Mouse (Mus musculus) heart, embryonic 12.5 days (tissue): ENCODE results near the gene Morn3. TPM values are rescaled to one million over a fixed set of nuclear protein-coding genes. Genes with fewer than 3 reads are reported as not detected.
A peak's percentile ranks its signal among the peaks of the same experiment; 100 is the strongest.

Experiments
- ATAC-seq: fragments of 200-750 bp; cut with Nextera tagmentation; 2 replicates; pipeline ENCODE4 v1.8.0; 2017; ENCODE audit warnings: moderate TSS enrichment, moderate library complexity; ENCODE audit not compliant: insufficient number of reproducible peaks, low FRiP score
- H3K27ac ChIP-seq: fragments of 300-500 bp; sonication (generic); 2 replicates; pipeline ENCODE4 v1.5.1; 2016; ENCODE audit warnings: mild to moderate bottlenecking, moderate library complexity; ENCODE audit not compliant: poor library complexity, severe bottlenecking
- H3K27me3 ChIP-seq: fragments of 300-500 bp; sonication (generic); replicated peaks from 2 replicates; pipeline ENCODE4 v1.6.1; 2016; ENCODE audit warnings: mild to moderate bottlenecking, moderate library complexity
- H3K36me3 ChIP-seq: fragments of 300-500 bp; sonication (generic); 2 replicates; pipeline ENCODE4 v1.6.1; 2016; ENCODE audit warnings: mild to moderate bottlenecking, moderate library complexity
- H3K4me1 ChIP-seq: fragments of 300-500 bp; sonication (generic); replicated peaks from 2 replicates; pipeline ENCODE4 v1.6.1; 2016; ENCODE audit warnings: mild to moderate bottlenecking
- H3K4me2 ChIP-seq: fragments of 300-500 bp; sonication (generic); 2 replicates; pipeline ENCODE4 v1.6.1; 2016; ENCODE audit warnings: mild to moderate bottlenecking, moderate library complexity
- H3K4me3 ChIP-seq: fragments of 300-500 bp; sonication (generic); 2 replicates; pipeline ENCODE4 v1.5.1; 2016; ENCODE audit warnings: mild to moderate bottlenecking
- H3K9ac ChIP-seq: fragments of 300-500 bp; sonication (generic); 2 replicates; pipeline ENCODE4 v1.6.1; 2016; ENCODE audit warnings: mild to moderate bottlenecking, moderate library complexity
- H3K9me3 ChIP-seq: fragments of 300-500 bp; sonication (generic); replicated peaks from 2 replicates; pipeline ENCODE4 v1.6.1; 2016; ENCODE audit warnings: mild to moderate bottlenecking, moderate library complexity
- WGBS: fragments of 180-500 bp; shearing (Covaris S2); methylation state at CpG from one replicate; pipeline ENCODE4 v1.1.7; 2016; 5-methylcytosine and 5-hydroxymethylcytosine counted together
- polyA plus RNA-seq: library from polyadenylated mRNA; unstranded; fragments of >200 nt; fragmentation: Nextera tagmentation; extraction: Ambion mirVana; gene quantifications from 2 replicates; pipeline ENCODE4 v1.2.1, GENCODE M21; 2016

The Morn3 gene
- polyA plus RNA-seq = not detected in 2 replicates

- 73% methylated on average over 3 of the region's 3 CpGs for WGBS
- Histone ChIP-seq H3K4me2 (no peak within 1 kb of the TSS), H3K4me1 (peaks cover 9% of the 10 kb centered on the region; the same call in 1 of the 2 replicates), H3K9ac (no peak within 1 kb of the TSS), H3K4me3 (no peak within 1 kb of the TSS), H3K27ac (no peak within 1 kb of the TSS), H3K36me3 (no peaks in the 10 kb centered on the region), H3K9me3 (0 out of 2 replicates have a peak, but pooled peaks cover 5% of the 10 kb centered on the region), H3K27me3 (no peaks in the 10 kb centered on the region)
- ATAC-seq = no peak
These were observed at the start of gene Morn3 for GRCm38 (mm10) chr5:123046916-123047315. Morn3 (minus strand) TSS chr5:123047016.

GRCm38 (mm10) chr5:123096299-123096698, 49.5 kb upstream of the Morn3 start:
- H3K4me1 ChIP-seq = peaks cover 14% of the 10 kb centered on the region
- H3K9ac ChIP-seq = no peak overlapping the region
- no peak for ATAC-seq
- no peaks in the 10 kb centered on the region for H3K27me3 ChIP-seq
- H3K9me3 ChIP-seq = no peaks in the 10 kb centered on the region
- H3K36me3 ChIP-seq = peaks cover 19% of the 10 kb centered on the region
- 87% methylated on average over 8 of the region's 8 CpGs for WGBS
- H3K27ac ChIP-seq = no peak overlapping the region
- H3K4me2 ChIP-seq = no peak overlapping the region
- H3K4me3 ChIP-seq = no peak overlapping the region

- H3K4me2 ChIP-seq = no peak overlapping the region
- peak; percentile 66 for ATAC-seq
- H3K4me1 ChIP-seq = peaks cover 14% of the 10 kb centered on the region
- H3K27me3 ChIP-seq = no peaks in the 10 kb centered on the region
- H3K36me3 ChIP-seq = peaks cover 14% of the 10 kb centered on the region; the same call in 1 of the 2 replicates
- WGBS = 79% methylated on average over 25 of the region's 25 CpGs
- no peak overlapping the region for H3K9ac ChIP-seq
- H3K27ac ChIP-seq = no peak overlapping the region
- no peaks in the 10 kb centered on the region for H3K9me3 ChIP-seq
- no peak overlapping the region for H3K4me3 ChIP-seq
These were observed 47.6 kb upstream of the Morn3 start for GRCm38 (mm10) chr5:123094238-123094991.

GRCm38 (mm10) chr5:123093077-123093633, 46.3 kb upstream of the Morn3 start:
- Histone ChIP-seq H3K27me3 (no peaks in the 10 kb centered on the region), H3K9ac (no peak overlapping the region), H3K9me3 (no peaks in the 10 kb centered on the region), H3K4me2 (no peak overlapping the region), H3K4me1 (peaks cover 14% of the 10 kb centered on the region), H3K36me3 (peaks cover 10% of the 10 kb centered on the region; the same call in 1 of the 2 replicates), H3K4me3 (no peak overlapping the region), H3K27ac (0 out of 2 replicates have a peak overlapping the region, but pooled peaks have one; percentile 47)
- ATAC-seq = 0 out of 2 replicates have a peak, but pooled peaks have one; percentile 63
- WGBS = 65% methylated on average over 14 of the region's 14 CpGs

- H3K9ac ChIP-seq = no peak overlapping the region
- H3K27me3 ChIP-seq = no peaks in the 10 kb centered on the region
- H3K4me1 ChIP-seq = peaks cover 24% of the 10 kb centered on the region
- WGBS = 89% methylated on average over 10 of the region's 10 CpGs
- no peaks in the 10 kb centered on the region for H3K9me3 ChIP-seq
- peaks cover 9% of the 10 kb centered on the region; the same call in 1 of the 2 replicates for H3K36me3 ChIP-seq
- no peak overlapping the region for H3K4me3 ChIP-seq
- H3K4me2 ChIP-seq = no peak overlapping the region
- ATAC-seq = no peak
- no peak overlapping the region for H3K27ac ChIP-seq
These were observed 43.9 kb upstream of the Morn3 start for GRCm38 (mm10) chr5:123090560-123091306.

- 89% methylated on average over 4 of the region's 4 CpGs for WGBS
- Histone ChIP-seq H3K9me3 (no peaks in the 10 kb centered on the region), H3K4me2 (no peak overlapping the region), H3K27ac (no peak overlapping the region), H3K36me3 (peaks cover 9% of the 10 kb centered on the region; the same call in 1 of the 2 replicates), H3K27me3 (no peaks in the 10 kb centered on the region), H3K9ac (no peak overlapping the region), H3K4me3 (no peak overlapping the region), H3K4me1 (peaks cover 22% of the 10 kb centered on the region)
- no peak for ATAC-seq
These were observed 42.0 kb upstream of the Morn3 start for GRCm38 (mm10) chr5:123088784-123089183.

- Histone ChIP-seq H3K27ac (no peak overlapping the region), H3K27me3 (no peaks in the 10 kb centered on the region), H3K9ac (no peak overlapping the region), H3K4me3 (no peak overlapping the region), H3K36me3 (peaks cover 9% of the 10 kb centered on the region; the same call in 1 of the 2 replicates), H3K4me2 (no peak overlapping the region), H3K4me1 (peaks cover 19% of the 10 kb centered on the region), H3K9me3 (no peaks in the 10 kb centered on the region)
- no peak for ATAC-seq
- WGBS = 86% methylated on average over 2 of the region's 2 CpGs
These were observed 39.7 kb upstream of the Morn3 start for GRCm38 (mm10) chr5:123086501-123086900.

- H3K27ac ChIP-seq = no peak overlapping the region
- no peak for ATAC-seq
- no peaks in the 10 kb centered on the region for H3K36me3 ChIP-seq
- H3K9me3 ChIP-seq = peaks cover 5% of the 10 kb centered on the region; the same call in 1 of the 2 replicates
- H3K4me2 ChIP-seq = no peak overlapping the region
- H3K9ac ChIP-seq = no peak overlapping the region
- WGBS = 56% methylated on average over 13 of the region's 13 CpGs
- H3K4me1 ChIP-seq = peaks cover 27% of the 10 kb centered on the region
- no peaks in the 10 kb centered on the region for H3K27me3 ChIP-seq
- H3K4me3 ChIP-seq = no peak overlapping the region
These were observed 36.7 kb upstream of the Morn3 start for GRCm38 (mm10) chr5:123083340-123084050.

- Histone ChIP-seq H3K9ac (no peak overlapping the region), H3K4me3 (no peak overlapping the region), H3K4me2 (no peak overlapping the region), H3K4me1 (peaks cover 34% of the 10 kb centered on the region), H3K9me3 (peaks cover 5% of the 10 kb centered on the region; the same call in 1 of the 2 replicates), H3K27ac (no peak overlapping the region), H3K36me3 (no peaks in the 10 kb centered on the region), H3K27me3 (no peaks in the 10 kb centered on the region)
- ATAC-seq = no peak
- 94% methylated on average over 13 of the region's 13 CpGs for WGBS
These were observed 33.7 kb upstream of the Morn3 start for GRCm38 (mm10) chr5:123080510-123080909.

GRCm38 (mm10) chr5:123080041-123080440, 33.2 kb upstream of the Morn3 start:
- H3K4me2 ChIP-seq = no peak overlapping the region
- H3K9me3 ChIP-seq = peaks cover 5% of the 10 kb centered on the region; the same call in 1 of the 2 replicates
- ATAC-seq = no peak
- no peak overlapping the region for H3K4me3 ChIP-seq
- no peaks in the 10 kb centered on the region for H3K36me3 ChIP-seq
- H3K27ac ChIP-seq = peak overlapping the region; percentile 49; the same call in 1 of the 2 replicates
- H3K27me3 ChIP-seq = no peaks in the 10 kb centered on the region
- peaks cover 39% of the 10 kb centered on the region for H3K4me1 ChIP-seq
- H3K9ac ChIP-seq = no peak overlapping the region
- 52% methylated on average over 8 of the region's 8 CpGs for WGBS
